Mouse (Mus musculus): ENCODE measurements around the gene Syt2. TPM values are rescaled to one million over a fixed set of nuclear protein-coding genes. Genes with fewer than 3 reads are reported as not detected.

Syt2 gene
- polyA plus RNA-seq, 1 experiment, result not detected

GRCm38 (mm10) chr1:134721486-134721885 is 75.0 kb downstream of the Syt2 start:
- WGBS, result 70% methylated on average over 5 of the region's 5 CpGs
- no peaks in the 10 kb centered on the region; the same call in 1 of the 2 replicates for H3K4me1 ChIP-seq (ENCODE audit: control insufficient read depth, insufficient read depth, low read length)
- H3K27ac ChIP-seq (ENCODE audit: control insufficient read depth, insufficient read depth, low read depth, low read length, poor library complexity), result no peak overlapping the region
- TF ChIP-seq POLR2A (IDR thresholded peaks at IDR 0.05; ENCODE audit: borderline replicate concordance, control insufficient read depth, low read depth, low read length), result no peak
- TF ChIP-seq CTCF (IDR thresholded peaks at IDR 0.05; ENCODE audit: control insufficient read depth, insufficient read depth, low read length), result no peak
- no peak overlapping the region for H3K4me3 ChIP-seq (replicated peaks; ENCODE audit: control insufficient read depth, low read depth, low read length)

- H3K4me3 ChIP-seq (replicated peaks; ENCODE audit: control insufficient read depth, low read depth, low read length), result no peak overlapping the region
- no peaks in the 10 kb centered on the region; the same call in 1 of the 2 replicates for H3K4me1 ChIP-seq (ENCODE audit: control insufficient read depth, insufficient read depth, low read length)
- TF ChIP-seq POLR2A (IDR thresholded peaks at IDR 0.05; ENCODE audit: borderline replicate concordance, control insufficient read depth, low read depth, low read length) (no peak), CTCF (IDR thresholded peaks at IDR 0.05; ENCODE audit: control insufficient read depth, insufficient read depth, low read length) (no peak)
- H3K27ac ChIP-seq (ENCODE audit: control insufficient read depth, insufficient read depth, low read depth, low read length, poor library complexity), result no peak overlapping the region
- WGBS, result 86% methylated on average over 7 of the region's 7 CpGs
These were observed 76.4 kb downstream of the Syt2 start for GRCm38 (mm10) chr1:134722891-134723290.

- TF ChIP-seq CTCF (IDR thresholded peaks at IDR 0.05; ENCODE audit: control insufficient read depth, insufficient read depth, low read length) (peak; percentile 54; the same call in 1 of the 2 replicates), POLR2A (IDR thresholded peaks at IDR 0.05; ENCODE audit: borderline replicate concordance, control insufficient read depth, low read depth, low read length) (no peak)
- 26% methylated on average over 5 of the region's 5 CpGs for WGBS
These were observed 78.8 kb downstream of the Syt2 start for GRCm38 (mm10) chr1:134725276-134725675.

GRCm38 (mm10) chr1:134726480-134726879 is 80.0 kb downstream of the Syt2 start:
- Histone ChIP-seq H3K27ac (ENCODE audit: control insufficient read depth, insufficient read depth, low read depth, low read length, poor library complexity) (no peak overlapping the region), H3K4me1 (ENCODE audit: control insufficient read depth, insufficient read depth, low read length) (no peaks in the 10 kb centered on the region), H3K4me3 (replicated peaks; ENCODE audit: control insufficient read depth, low read depth, low read length) (no peak overlapping the region)
- 80% methylated on average over 7 of the region's 7 CpGs for WGBS
- TF ChIP-seq CTCF (IDR thresholded peaks at IDR 0.05; ENCODE audit: control insufficient read depth, insufficient read depth, low read length) (no peak), POLR2A (IDR thresholded peaks at IDR 0.05; ENCODE audit: borderline replicate concordance, control insufficient read depth, low read depth, low read length) (no peak)

More at GRCm38 (mm10) chr1:134725276-134725675, 78.8 kb downstream of the Syt2 start:
- no peaks in the 10 kb centered on the region for H3K4me1 ChIP-seq (ENCODE audit: control insufficient read depth, insufficient read depth, low read length)
- H3K27ac ChIP-seq (ENCODE audit: control insufficient read depth, insufficient read depth, low read depth, low read length, poor library complexity), result no peak overlapping the region
- H3K4me3 ChIP-seq (replicated peaks; ENCODE audit: control insufficient read depth, low read depth, low read length), result no peak overlapping the region

- Histone ChIP-seq H3K4me1 (ENCODE audit: control insufficient read depth, insufficient read depth, low read length) (no peaks in the 10 kb centered on the region), H3K27ac (ENCODE audit: control insufficient read depth, insufficient read depth, low read depth, low read length, poor library complexity) (no peak overlapping the region), H3K4me3 (replicated peaks; ENCODE audit: control insufficient read depth, low read depth, low read length) (no peak overlapping the region)
- WGBS, result 28% methylated on average over 8 of the region's 8 CpGs
- TF ChIP-seq POLR2A (IDR thresholded peaks at IDR 0.05; ENCODE audit: borderline replicate concordance, control insufficient read depth, low read depth, low read length), result no peak
- TF ChIP-seq CTCF (IDR thresholded peaks at IDR 0.05; ENCODE audit: control insufficient read depth, insufficient read depth, low read length), result no peak
These were observed 80.8 kb downstream of the Syt2 start for GRCm38 (mm10) chr1:134727256-134727655.

- WGBS, result 90% methylated on average over 5 of the region's 5 CpGs
- Histone ChIP-seq H3K4me3 (replicated peaks; ENCODE audit: control insufficient read depth, low read depth, low read length) (no peak overlapping the region), H3K27ac (ENCODE audit: control insufficient read depth, insufficient read depth, low read depth, low read length, poor library complexity) (no peak overlapping the region), H3K4me1 (ENCODE audit: control insufficient read depth, insufficient read depth, low read length) (no peaks in the 10 kb centered on the region)
- TF ChIP-seq POLR2A (IDR thresholded peaks at IDR 0.05; ENCODE audit: borderline replicate concordance, control insufficient read depth, low read depth, low read length) (no peak), CTCF (IDR thresholded peaks at IDR 0.05; ENCODE audit: control insufficient read depth, insufficient read depth, low read length) (no peak)
These were observed 87.2 kb downstream of the Syt2 start for GRCm38 (mm10) chr1:134733659-134734058.

- TF ChIP-seq POLR2A (IDR thresholded peaks at IDR 0.05; ENCODE audit: borderline replicate concordance, control insufficient read depth, low read depth, low read length), result no peak
- no peak for TF ChIP-seq CTCF (IDR thresholded peaks at IDR 0.05; ENCODE audit: control insufficient read depth, insufficient read depth, low read length)
- H3K4me3 ChIP-seq (replicated peaks; ENCODE audit: control insufficient read depth, low read depth, low read length), result no peak overlapping the region
- H3K27ac ChIP-seq (ENCODE audit: control insufficient read depth, insufficient read depth, low read depth, low read length, poor library complexity), result no peak overlapping the region
- no peaks in the 10 kb centered on the region for H3K4me1 ChIP-seq (ENCODE audit: control insufficient read depth, insufficient read depth, low read length)
- 83% methylated on average over 9 of the region's 9 CpGs for WGBS
These were observed 91.0 kb downstream of the Syt2 start for GRCm38 (mm10) chr1:134737463-134737862.

GRCm38 (mm10) chr1:134741433-134741832 is 95.0 kb downstream of the Syt2 start:
- TF ChIP-seq CTCF (IDR thresholded peaks at IDR 0.05; ENCODE audit: control insufficient read depth, insufficient read depth, low read length) (peak; percentile 36), POLR2A (IDR thresholded peaks at IDR 0.05; ENCODE audit: borderline replicate concordance, control insufficient read depth, low read depth, low read length) (no peak)

More at GRCm38 (mm10) chr1:134741433-134741832, 95.0 kb downstream of the Syt2 start:
- H3K4me3 ChIP-seq (replicated peaks; ENCODE audit: control insufficient read depth, low read depth, low read length), result no peak overlapping the region
- peaks cover 1% of the 10 kb centered on the region for H3K4me1 ChIP-seq (ENCODE audit: control insufficient read depth, insufficient read depth, low read length)
- H3K27ac ChIP-seq (ENCODE audit: control insufficient read depth, insufficient read depth, low read depth, low read length, poor library complexity), result no peak overlapping the region
- WGBS, result 74% methylated on average over 6 of the region's 6 CpGs

All from bone marrow, adult 2 months (tissue).